Mouse (Mus musculus) neural tube, embryonic 12.5 days (tissue): ENCODE results near the gene Six2. TPM values are rescaled to one million over a fixed set of nuclear protein-coding genes. Genes with fewer than 3 reads are reported as not detected.

Experiments
- ATAC-seq: fragments of 200-750 bp; cut with Nextera tagmentation; 2 replicates; pipeline ENCODE4 v1.8.0; 2017; ENCODE audit warnings: low read depth, mild to moderate bottlenecking, moderate TSS enrichment, moderate library complexity; ENCODE audit not compliant: low FRiP score
- H3K27ac ChIP-seq: fragments of 300-500 bp; sonication (generic); 2 replicates; pipeline ENCODE4 v1.5.1; 2016
- H3K27me3 ChIP-seq: fragments of 300-500 bp; sonication (generic); replicated peaks from 2 replicates; pipeline ENCODE4 v1.6.1; 2016; ENCODE audit warnings: mild to moderate bottlenecking
- H3K36me3 ChIP-seq: fragments of 300-500 bp; sonication (generic); 2 replicates; pipeline ENCODE4 v1.6.1; 2016; ENCODE audit warnings: mild to moderate bottlenecking
- H3K4me1 ChIP-seq: fragments of 300-500 bp; sonication (generic); 2 replicates; pipeline ENCODE4 v1.6.1; 2016
- H3K4me2 ChIP-seq: fragments of 300-500 bp; sonication (generic); replicated peaks from 2 replicates; pipeline ENCODE4 v1.6.1; 2016; ENCODE audit warnings: mild to moderate bottlenecking
- H3K4me3 ChIP-seq: fragments of 300-500 bp; sonication (generic); 2 replicates; pipeline ENCODE4 v1.5.1; 2016
- H3K9ac ChIP-seq: fragments of 300-500 bp; sonication (generic); 2 replicates; pipeline ENCODE4 v1.6.1; 2016; ENCODE audit warnings: mild to moderate bottlenecking
- H3K9me3 ChIP-seq: fragments of 300-500 bp; sonication (generic); 2 replicates; pipeline ENCODE4 v1.6.1; 2016; ENCODE audit warnings: mild to moderate bottlenecking
- WGBS: fragments of 180-500 bp; shearing (Covaris S2); methylation state at CpG from one replicate; pipeline ENCODE4 v1.1.7; 2016; 5-methylcytosine and 5-hydroxymethylcytosine counted together
- polyA plus RNA-seq: library from polyadenylated mRNA; unstranded; fragments of >200 nt; fragmentation: Nextera tagmentation; extraction: Ambion mirVana; gene quantifications from 2 replicates; pipeline ENCODE4 v1.2.1, GENCODE M21; 2016

Six2 gene
- polyA plus RNA-seq, 1 experiment from 2014 or later: 0.75 TPM

GRCm38 (mm10) chr17:85704369-85705260 is 16.5 kb upstream of the Six2 start:
- H3K4me1 ChIP-seq: no peaks in the 10 kb centered on the region
- H3K27ac ChIP-seq: no peak overlapping the region
- H3K4me2 ChIP-seq: no peak overlapping the region
- 62% methylated on average over 12 of the region's 12 CpGs for WGBS
- no peak for ATAC-seq
- peaks cover 4% of the 10 kb centered on the region for H3K27me3 ChIP-seq
- no peaks in the 10 kb centered on the region for H3K36me3 ChIP-seq
- H3K9me3 ChIP-seq: no peaks in the 10 kb centered on the region
- H3K9ac ChIP-seq: no peak overlapping the region
- H3K4me3 ChIP-seq: no peak overlapping the region

DNA sequence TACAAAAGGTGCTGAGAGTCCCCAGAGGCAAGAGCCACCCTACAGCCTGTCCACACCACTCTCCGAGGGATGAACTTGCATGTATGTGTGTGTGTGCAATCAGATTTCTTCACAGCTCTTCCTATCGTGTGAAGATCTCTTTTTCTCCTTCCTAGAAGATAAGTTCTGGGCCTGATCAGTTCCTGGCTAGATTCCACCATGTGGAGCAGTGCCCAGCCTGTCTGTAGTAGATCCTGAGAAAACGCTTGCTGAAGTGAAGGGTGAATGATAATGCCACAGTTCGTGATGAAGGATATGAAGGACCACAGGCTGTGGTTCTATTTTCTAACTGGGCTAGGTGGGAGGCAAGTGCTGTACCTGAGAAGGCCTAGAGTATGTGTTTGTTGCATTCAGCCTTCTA is 12.0 kb upstream of the Six2 start:
- Histone ChIP-seq H3K4me1 (no peaks in the 10 kb centered on the region), H3K36me3 (no peaks in the 10 kb centered on the region), H3K9me3 (no peaks in the 10 kb centered on the region), H3K27me3 (peaks cover 29% of the 10 kb centered on the region), H3K4me2 (no peak overlapping the region), H3K4me3 (no peak overlapping the region), H3K27ac (no peak overlapping the region), H3K9ac (no peak overlapping the region)
- 88% methylated on average over 4 of the region's 4 CpGs for WGBS
- no peak for ATAC-seq

- no peak overlapping the region for H3K9ac ChIP-seq
- ATAC-seq: no peak
- no peaks in the 10 kb centered on the region for H3K9me3 ChIP-seq
- 92% methylated on average over 6 of the region's 6 CpGs for WGBS
- H3K4me3 ChIP-seq: no peak overlapping the region
- no peak overlapping the region for H3K4me2 ChIP-seq
- H3K27ac ChIP-seq: no peak overlapping the region
- H3K36me3 ChIP-seq: no peaks in the 10 kb centered on the region
- H3K27me3 ChIP-seq: peaks cover 40% of the 10 kb centered on the region
- no peaks in the 10 kb centered on the region for H3K4me1 ChIP-seq
Measured at GRCm38 (mm10) chr17:85698643-85699042, 10.6 kb upstream of the Six2 start.

DNA sequence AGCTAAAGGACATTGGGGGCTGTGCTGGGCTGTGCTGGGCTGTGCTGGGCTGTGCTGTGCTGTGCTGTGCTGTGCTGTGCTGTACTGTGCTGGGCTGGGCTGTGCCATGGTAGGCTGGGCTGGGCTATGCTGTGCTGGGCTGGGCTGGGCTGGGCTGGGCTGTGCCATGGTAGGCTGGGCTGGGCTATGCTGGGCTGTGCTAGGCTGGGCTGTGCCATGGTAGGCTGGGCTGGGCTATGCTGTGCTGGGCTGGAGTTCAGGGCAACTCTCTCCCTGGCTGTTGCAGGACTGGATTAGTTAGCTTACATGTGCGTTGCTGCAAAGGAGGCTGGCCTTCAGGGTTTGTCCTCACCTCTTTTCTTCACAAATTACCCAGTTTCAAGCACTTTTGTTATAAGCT is 9.9 kb upstream of the Six2 start:
- Histone ChIP-seq H3K27me3 (peaks cover 47% of the 10 kb centered on the region), H3K4me3 (no peak overlapping the region), H3K4me2 (no peak overlapping the region), H3K9me3 (no peaks in the 10 kb centered on the region), H3K9ac (no peak overlapping the region), H3K36me3 (no peaks in the 10 kb centered on the region), H3K27ac (no peak overlapping the region), H3K4me1 (no peaks in the 10 kb centered on the region)
- WGBS: 85% methylated on average over 1 of the region's 1 CpGs
- ATAC-seq: no peak

DNA sequence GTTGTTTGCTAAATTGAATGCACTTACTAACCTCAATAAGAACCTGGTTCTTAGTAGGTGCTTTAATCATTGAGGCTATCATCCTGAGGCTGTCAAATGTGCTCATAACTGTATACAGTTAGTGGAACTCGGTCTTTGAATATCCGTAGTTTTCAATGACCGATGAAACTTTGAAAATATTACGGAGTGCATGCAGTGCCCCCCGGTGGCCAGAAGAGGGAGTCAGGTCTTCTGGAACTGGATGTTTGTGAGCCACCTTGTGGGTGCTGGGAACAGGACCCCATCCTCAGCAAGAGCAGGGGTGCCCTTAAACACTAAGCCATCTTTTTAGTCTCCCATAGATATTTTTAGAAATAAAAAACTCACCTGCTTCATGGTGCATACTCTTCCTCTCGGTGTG is 6.4 kb upstream of the Six2 start:
- peaks cover 77% of the 10 kb centered on the region for H3K27me3 ChIP-seq
- no peaks in the 10 kb centered on the region for H3K4me1 ChIP-seq
- 74% methylated on average over 6 of the region's 6 CpGs for WGBS
- no peaks in the 10 kb centered on the region for H3K36me3 ChIP-seq
- H3K4me3 ChIP-seq: no peak overlapping the region
- no peak overlapping the region for H3K27ac ChIP-seq
- no peak overlapping the region for H3K4me2 ChIP-seq
- H3K9ac ChIP-seq: no peak overlapping the region
- no peaks in the 10 kb centered on the region for H3K9me3 ChIP-seq
- ATAC-seq: no peak

- Histone ChIP-seq H3K36me3 (no peaks in the 10 kb centered on the region), H3K4me3 (no peak overlapping the region), H3K27ac (no peak overlapping the region), H3K4me1 (peaks cover 12% of the 10 kb centered on the region), H3K27me3 (peaks cover 86% of the 10 kb centered on the region), H3K9ac (no peak overlapping the region), H3K4me2 (no peak overlapping the region), H3K9me3 (no peaks in the 10 kb centered on the region)
- 2% methylated on average over 9 of the region's 9 CpGs for WGBS
- no peak for ATAC-seq
Measured at GRCm38 (mm10) chr17:85693101-85693500, 5.0 kb upstream of the Six2 start.

DNA sequence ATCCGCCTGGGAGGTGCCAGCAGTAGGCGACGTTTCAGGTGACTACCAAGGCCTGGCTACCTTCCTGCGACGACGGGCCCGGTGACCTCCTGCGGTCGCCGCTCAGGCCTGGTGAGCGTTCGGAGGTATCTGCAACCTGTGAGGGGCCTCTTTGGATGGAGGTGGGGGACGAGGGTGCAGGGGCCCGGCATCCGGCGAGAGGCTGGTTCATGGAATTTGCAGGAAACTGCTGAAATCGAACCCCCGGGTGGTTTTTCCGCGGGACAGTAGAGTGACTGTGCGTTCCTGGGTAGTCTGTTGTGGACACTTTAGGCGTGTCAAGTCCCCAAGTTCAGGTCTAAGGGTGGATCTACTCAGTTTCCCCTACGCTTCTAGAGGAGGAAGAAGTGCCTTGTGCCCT is 4.5 kb upstream of the Six2 start:
- WGBS: 1% methylated on average over 23 of the region's 23 CpGs
- no peak overlapping the region for H3K4me3 ChIP-seq
- peaks cover 85% of the 10 kb centered on the region for H3K27me3 ChIP-seq
- peaks cover 16% of the 10 kb centered on the region for H3K4me1 ChIP-seq
- no peak overlapping the region for H3K9ac ChIP-seq
- no peaks in the 10 kb centered on the region for H3K36me3 ChIP-seq
- H3K9me3 ChIP-seq: no peaks in the 10 kb centered on the region
- H3K4me2 ChIP-seq: no peak overlapping the region
- no peak for ATAC-seq
- H3K27ac ChIP-seq: no peak overlapping the region

DNA sequence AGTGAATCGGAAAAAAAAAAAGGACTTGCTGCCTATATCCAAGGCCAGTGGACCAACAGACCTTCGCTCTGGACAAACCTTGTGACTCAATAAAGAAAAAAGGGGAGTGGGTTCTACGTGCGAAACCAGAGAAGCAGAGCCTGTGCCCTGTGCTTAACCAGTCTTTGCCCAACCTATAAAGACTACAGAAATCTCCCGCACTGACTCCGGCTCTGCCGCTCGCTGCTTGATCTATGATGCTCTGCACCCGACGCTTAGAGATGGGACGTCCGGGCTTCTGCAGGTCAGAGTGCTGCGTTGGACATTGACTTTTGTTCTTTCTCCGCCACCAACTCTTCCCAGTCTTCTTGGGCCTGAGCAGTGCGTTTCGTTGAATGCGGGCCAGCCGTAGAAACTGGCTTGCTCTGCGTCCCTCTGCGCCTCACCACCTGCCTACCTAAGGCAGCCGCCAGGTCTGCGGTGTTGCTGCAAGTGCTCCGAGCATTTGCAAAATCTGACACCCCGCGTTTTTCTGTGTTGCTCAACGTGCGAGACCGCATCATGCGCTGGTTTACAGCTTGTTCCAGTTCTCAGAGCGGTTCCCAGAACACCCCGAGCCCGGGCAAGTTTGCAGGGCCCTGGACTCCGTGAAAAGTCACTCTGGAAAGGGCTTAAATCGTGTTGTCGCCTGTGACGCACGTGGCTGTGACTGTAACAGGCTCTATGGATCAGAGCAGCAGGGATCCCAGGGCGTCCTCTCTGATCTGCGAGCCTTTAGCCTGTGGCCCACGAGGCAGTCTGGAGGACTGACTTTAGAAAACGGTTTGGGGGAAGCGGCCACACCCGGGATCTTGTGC is 3.8 kb upstream of the Six2 start:
- H3K9ac ChIP-seq: no peak overlapping the region
- H3K4me1 ChIP-seq: peaks cover 21% of the 10 kb centered on the region
- H3K27me3 ChIP-seq: peaks cover 90% of the 10 kb centered on the region
- no peaks in the 10 kb centered on the region for H3K9me3 ChIP-seq
- H3K36me3 ChIP-seq: no peaks in the 10 kb centered on the region
- under 1% methylated on average over 43 of the region's 43 CpGs for WGBS
- no peak overlapping the region; the same call in 1 of the 2 replicates for H3K4me3 ChIP-seq
- H3K4me2 ChIP-seq: no peak overlapping the region
- no peak overlapping the region for H3K27ac ChIP-seq
- no peak for ATAC-seq

DNA sequence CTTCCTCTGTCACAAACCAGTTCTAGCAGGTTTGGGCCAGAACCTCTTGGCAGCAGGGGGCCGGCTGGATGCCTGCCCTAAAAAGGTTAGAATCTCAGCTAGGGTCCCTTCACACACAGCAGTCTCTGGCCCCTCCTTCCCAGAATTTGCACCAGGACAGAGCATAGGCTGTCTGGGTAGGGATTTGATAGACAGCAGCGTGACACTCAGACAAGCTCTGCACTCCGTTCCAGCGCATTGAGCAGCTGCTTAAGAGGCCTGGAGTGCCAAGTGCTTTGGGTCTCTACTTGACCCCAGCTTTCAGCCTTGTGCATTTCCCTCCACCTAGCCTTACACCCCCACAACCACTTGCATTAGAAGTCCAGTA is 2.9 kb upstream of the Six2 start:
- Histone ChIP-seq H3K4me2 (no peak overlapping the region), H3K27ac (no peak overlapping the region), H3K9ac (no peak overlapping the region), H3K4me1 (peaks cover 21% of the 10 kb centered on the region), H3K9me3 (no peaks in the 10 kb centered on the region), H3K27me3 (peaks cover 93% of the 10 kb centered on the region), H3K4me3 (no peak overlapping the region), H3K36me3 (no peaks in the 10 kb centered on the region)
- ATAC-seq: no peak
- 1% methylated on average over 4 of the region's 4 CpGs for WGBS

DNA sequence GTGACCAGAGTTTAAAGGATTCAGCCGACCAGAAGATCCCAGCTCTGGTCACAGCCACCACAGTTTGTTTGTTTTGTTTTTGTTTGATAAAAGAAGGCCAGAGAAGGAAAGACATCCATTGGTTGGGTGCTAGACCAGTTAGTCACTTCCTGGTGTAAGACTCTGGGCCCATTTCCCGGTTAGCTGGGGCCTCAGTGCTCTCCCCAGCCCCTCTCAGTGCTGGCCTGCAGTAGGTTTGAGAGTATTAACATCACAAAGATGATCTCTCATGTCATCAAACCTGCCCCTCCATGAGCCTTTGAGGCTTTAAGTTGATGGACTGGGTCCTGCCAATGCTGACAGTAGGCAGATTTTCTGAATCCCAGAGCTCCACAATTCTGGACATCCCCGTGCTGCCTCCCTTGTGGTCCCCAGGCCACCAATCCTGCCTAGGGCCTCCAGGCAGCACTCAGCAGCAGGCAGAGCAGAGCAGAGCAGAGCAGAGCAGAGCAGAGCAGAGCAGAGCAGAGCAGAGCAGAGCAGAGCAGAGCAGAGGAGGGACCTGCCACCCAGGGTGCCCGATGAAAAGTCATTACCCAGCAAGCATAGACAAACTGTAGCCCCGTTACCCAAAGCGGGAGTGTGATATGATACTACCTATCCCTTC is 2.4 kb upstream of the Six2 start:
- H3K27me3 ChIP-seq: peaks cover 95% of the 10 kb centered on the region
- H3K4me2 ChIP-seq: no peak overlapping the region
- H3K4me3 ChIP-seq: no peak overlapping the region
- no peak overlapping the region for H3K9ac ChIP-seq
- H3K9me3 ChIP-seq: no peaks in the 10 kb centered on the region
- WGBS: 2% methylated on average over 6 of the region's 6 CpGs
- H3K4me1 ChIP-seq: peaks cover 21% of the 10 kb centered on the region
- H3K27ac ChIP-seq: no peak overlapping the region
- no peak for ATAC-seq
- no peaks in the 10 kb centered on the region for H3K36me3 ChIP-seq

- no peak for ATAC-seq
- Histone ChIP-seq H3K27me3 (peaks cover 97% of the 10 kb centered on the region), H3K36me3 (no peaks in the 10 kb centered on the region), H3K9me3 (no peaks in the 10 kb centered on the region), H3K4me2 (no peak overlapping the region), H3K9ac (no peak overlapping the region), H3K4me3 (no peak overlapping the region), H3K4me1 (peaks cover 26% of the 10 kb centered on the region), H3K27ac (no peak overlapping the region)
- 2% methylated on average over 5 of the region's 5 CpGs for WGBS
Measured at GRCm38 (mm10) chr17:85689807-85690319, 1.8 kb upstream of the Six2 start.
